Comparison of ENCODE assay signal across 11 mouse cellular contexts in genomic region chr17:14172731-14173130, GRCm38 (mm10). TPM values are rescaled to one million over a fixed set of nuclear protein-coding genes. Genes with fewer than 3 reads are reported as not detected.
DNase-seq lines count a peak whose midpoint lies in the region; ATAC-seq lines count a peak whose summit lies in the region.
"Had no signal": no experiment of that assay in that cellular context is flagged by ENCODE, and none has a peak within 500 bp of the region (broad histone marks: within the 10 kb centered on the region; RNA-seq: fewer than 3 reads in every experiment).

No protein-coding gene starts in this region.

- no peak for DNase-seq in heart, adult 18-20 months
- DNase-seq in midbrain, embryonic 10.5 days (ENCODE audit: low spot score) = no peak
- DNase-seq in embryonic facial prominence, embryonic 10.5 days (ENCODE audit: low spot score) = no peak
- DNase-seq in thymus, postnatal 25 days = peak; percentile 62
- DNase-seq in lung, adult 18-20 months = no peak
- no peak for DNase-seq in cerebellum, postnatal 14 days
- DNase-seq: cerebellum, adult 11-12 months had no signal

- H3K27ac ChIP-seq in heart, embryonic 14.5 days (replicated peaks in 1 of 2; ENCODE audit: control insufficient read depth in 1 of 2, insufficient read depth in 1 of 2, low read depth in 2 of 2, low read length in 2 of 2) = peak overlapping the region in 1 of 2 experiments; percentile 10; a peak in 1 of 4 replicates
- H3K27ac ChIP-seq in midbrain, embryonic 10.5 days (replicated peaks) = 0 out of 2 replicates have a peak overlapping the region, but pooled peaks have one; percentile 55
- no peak overlapping the region for H3K27ac ChIP-seq in midbrain, embryonic 16.5 days (ENCODE audit: low read length)
- peak overlapping the region; percentile 69 for H3K27ac ChIP-seq in embryonic facial prominence, embryonic 10.5 days (replicated peaks)
- H3K27ac ChIP-seq: forebrain, embryonic 15.5 days had no signal

- H3K9me3 ChIP-seq in heart, embryonic 14.5 days (ENCODE audit: control insufficient read depth, low read length) = no peaks in the 10 kb centered on the region
- H3K9me3 ChIP-seq in midbrain, embryonic 10.5 days (replicated peaks) = no peaks in the 10 kb centered on the region
- H3K9me3 ChIP-seq in midbrain, embryonic 16.5 days (replicated peaks; ENCODE audit: control insufficient read depth, low read length, poor library complexity, severe bottlenecking) = no peaks in the 10 kb centered on the region
- no peaks in the 10 kb centered on the region for H3K9me3 ChIP-seq in embryonic facial prominence, embryonic 10.5 days
- H3K9me3 ChIP-seq: forebrain, embryonic 15.5 days had no signal

- peak overlapping the region; percentile 25; the same call in 1 of the 2 replicates for H3K4me2 ChIP-seq in heart, embryonic 14.5 days (ENCODE audit: low read length)
- H3K4me2 ChIP-seq in midbrain, embryonic 16.5 days (ENCODE audit: low read length) = no peak overlapping the region
- H3K4me2 ChIP-seq: forebrain, embryonic 15.5 days had no signal

- H3K36me3 ChIP-seq in heart, embryonic 14.5 days (ENCODE audit: control insufficient read depth, insufficient read depth, low read length) = no peaks in the 10 kb centered on the region
- no peaks in the 10 kb centered on the region for H3K36me3 ChIP-seq in midbrain, embryonic 10.5 days
- no peaks in the 10 kb centered on the region for H3K36me3 ChIP-seq in midbrain, embryonic 16.5 days (ENCODE audit: control insufficient read depth, insufficient read depth, low read length)
- H3K36me3 ChIP-seq in embryonic facial prominence, embryonic 10.5 days (replicated peaks) = no peaks in the 10 kb centered on the region
- H3K36me3 ChIP-seq: forebrain, embryonic 15.5 days had no signal

- H3K4me3 ChIP-seq in heart, embryonic 14.5 days (ENCODE audit: control insufficient read depth in 1 of 2, insufficient read depth in 1 of 2, low read depth in 1 of 2, low read length in 2 of 2) = no peak overlapping the region
- H3K4me3 ChIP-seq in midbrain, embryonic 10.5 days = no peak overlapping the region
- H3K4me3 ChIP-seq in midbrain, embryonic 16.5 days (ENCODE audit: low read depth, low read length) = no peak overlapping the region
- H3K4me3 ChIP-seq in embryonic facial prominence, embryonic 10.5 days = no peak overlapping the region
- H3K4me3 ChIP-seq: forebrain, embryonic 15.5 days had no signal

- no peak overlapping the region for H3K9ac ChIP-seq in heart, embryonic 14.5 days (ENCODE audit: low read length)
- H3K9ac ChIP-seq in midbrain, embryonic 16.5 days (ENCODE audit: low read depth, low read length) = no peak overlapping the region
- H3K9ac ChIP-seq: forebrain, embryonic 15.5 days had no signal

- no peak for ATAC-seq in heart, embryonic 14.5 days (ENCODE audit: insufficient number of reproducible peaks, insufficient read depth, low FRiP score, low read depth)
- ATAC-seq in midbrain, embryonic 16.5 days = no peak
- ATAC-seq: forebrain, embryonic 15.5 days had no signal

- H3K27me3 ChIP-seq in heart, embryonic 14.5 days (ENCODE audit: control insufficient read depth, insufficient read depth, low read length) = peaks cover 22% of the 10 kb centered on the region
- H3K27me3 ChIP-seq in midbrain, embryonic 10.5 days (ENCODE audit: low read depth, poor library complexity, severe bottlenecking) = peaks cover 15% of the 10 kb centered on the region
- H3K27me3 ChIP-seq in midbrain, embryonic 16.5 days (ENCODE audit: control insufficient read depth, insufficient read depth, low read depth, low read length) = no peaks in the 10 kb centered on the region
- H3K27me3 ChIP-seq in embryonic facial prominence, embryonic 10.5 days (replicated peaks; ENCODE audit: low read depth, poor library complexity, severe bottlenecking) = no peaks in the 10 kb centered on the region; the same call in 1 of the 2 replicates
- H3K27me3 ChIP-seq: forebrain, embryonic 15.5 days had no signal

- H3K4me1 ChIP-seq in heart, embryonic 14.5 days (ENCODE audit: control insufficient read depth in 2 of 2, insufficient read depth in 2 of 2, low read length in 2 of 2) = peaks cover 22 to 29% of the 10 kb centered on the region in 2 experiments
- H3K4me1 ChIP-seq in midbrain, embryonic 10.5 days = peaks cover 33% of the 10 kb centered on the region
- H3K4me1 ChIP-seq in midbrain, embryonic 16.5 days (ENCODE audit: control insufficient read depth, insufficient read depth, low read length) = no peaks in the 10 kb centered on the region
- H3K4me1 ChIP-seq in embryonic facial prominence, embryonic 10.5 days = peaks cover 61% of the 10 kb centered on the region
- H3K4me1 ChIP-seq: forebrain, embryonic 15.5 days had no signal

RNA-seq across cellular contexts. Expression of gene Dact2, which starts 31.4 kb away (rescaled TPM):
- 2.4 and 3.1 TPM in 2 replicates for polyA plus RNA-seq in heart, embryonic 14.5 days (2014; fragmentation: Nextera tagmentation; extraction: Ambion mirVana)
- total RNA-seq in heart, adult 18-20 months (2021) = 1 to 10 TPM in 1 of 2 experiments, under 1 TPM in 1; 0.95 to 1.1 TPM
- polyA plus RNA-seq in midbrain, embryonic 10.5 days (2016; fragmentation: Nextera tagmentation; extraction: Ambion mirVana) = 0.42 and 0.48 TPM in 2 replicates
- 2.0 and 2.1 TPM in 2 replicates for polyA plus RNA-seq in midbrain, embryonic 16.5 days (2015; fragmentation: Nextera tagmentation; extraction: Ambion mirVana)
- polyA plus RNA-seq in embryonic facial prominence, embryonic 10.5 days (2016; fragmentation: Nextera tagmentation; extraction: Ambion mirVana) = 0.60 and 0.73 TPM in 2 replicates
- total RNA-seq: megakaryocyte-erythroid progenitor cell, adult 5-6 weeks had no signal
